Mouse (Mus musculus): ENCODE measurements around the gene S1pr4.

S1pr4 gene

GRCm38 (mm10) chr10:81519227-81519977 lies 19.5 kb upstream of the S1pr4 start:
- DNase-seq (ENCODE audit: low spot score in 2 of 2) = no peak

GRCm38 (mm10) chr10:81518546-81518945 lies 18.6 kb upstream of the S1pr4 start:
- peak in 1 of 2 experiments; percentile 55 for DNase-seq (ENCODE audit: low spot score in 2 of 2)

- DNase-seq (ENCODE audit: low spot score in 2 of 2) = no peak
Measured at GRCm38 (mm10) chr10:81517227-81517626, 17.3 kb upstream of the S1pr4 start.

- no peak for DNase-seq (ENCODE audit: low spot score in 2 of 2)
Measured at GRCm38 (mm10) chr10:81513798-81514197, 13.9 kb upstream of the S1pr4 start.

- DNase-seq (ENCODE audit: low spot score in 2 of 2) = no peak
Measured at GRCm38 (mm10) chr10:81510246-81510810, 10.4 kb upstream of the S1pr4 start.

- no peak for DNase-seq (ENCODE audit: low spot score in 2 of 2)
Measured at GRCm38 (mm10) chr10:81507691-81508489, 8.0 kb upstream of the S1pr4 start.

- no peak for DNase-seq (ENCODE audit: low spot score in 2 of 2)
Measured at GRCm38 (mm10) chr10:81507095-81507494, 7.2 kb upstream of the S1pr4 start.

GRCm38 (mm10) chr10:81505016-81505664 lies 5.2 kb upstream of the S1pr4 start:
- DNase-seq (ENCODE audit: low spot score in 2 of 2) = no peak

GRCm38 (mm10) chr10:81502658-81503057 lies 2.7 kb upstream of the S1pr4 start:
- DNase-seq (ENCODE audit: low spot score in 2 of 2) = peak; percentile 71 to 95

GRCm38 (mm10) chr10:81501863-81502262 lies 1.9 kb upstream of the S1pr4 start:
- DNase-seq (ENCODE audit: low spot score in 2 of 2) = no peak

GRCm38 (mm10) chr10:81499250-81499901 lies 556 bp downstream of the S1pr4 start:
- no peak for DNase-seq (ENCODE audit: low spot score in 2 of 2)

GRCm38 (mm10) chr10:81498316-81499249 lies 1.3 kb downstream of the S1pr4 start:
- DNase-seq (ENCODE audit: low spot score in 2 of 2) = no peak

GRCm38 (mm10) chr10:81497401-81498270 lies 2.3 kb downstream of the S1pr4 start:
- DNase-seq (ENCODE audit: low spot score in 2 of 2) = no peak

- no peak for DNase-seq (ENCODE audit: low spot score in 2 of 2)
Measured at GRCm38 (mm10) chr10:81496969-81497368, 3.0 kb downstream of the S1pr4 start.

GRCm38 (mm10) chr10:81496264-81496901 lies 3.5 kb downstream of the S1pr4 start, which contains the start of gene Ncln:
Gene Ncln, minus strand, starts transcription at chr10:81496392.
- DNase-seq (ENCODE audit: low spot score in 2 of 2) = peak; percentile 98

- no peak for DNase-seq (ENCODE audit: low spot score in 2 of 2)
Measured at GRCm38 (mm10) chr10:81495616-81496263, 4.2 kb downstream of the S1pr4 start.

- no peak for DNase-seq (ENCODE audit: low spot score in 2 of 2)
Measured at GRCm38 (mm10) chr10:81495151-81495550, 4.8 kb downstream of the S1pr4 start.
